Mouse (Mus musculus): Measurements from ENCODE around the gene Olfr1132.
"Not testable (repeated sequence)": the region's sequence is repeated elsewhere in the genome, so short reads cannot be mapped to it uniquely, and the experiment has no call there.

DNA sequence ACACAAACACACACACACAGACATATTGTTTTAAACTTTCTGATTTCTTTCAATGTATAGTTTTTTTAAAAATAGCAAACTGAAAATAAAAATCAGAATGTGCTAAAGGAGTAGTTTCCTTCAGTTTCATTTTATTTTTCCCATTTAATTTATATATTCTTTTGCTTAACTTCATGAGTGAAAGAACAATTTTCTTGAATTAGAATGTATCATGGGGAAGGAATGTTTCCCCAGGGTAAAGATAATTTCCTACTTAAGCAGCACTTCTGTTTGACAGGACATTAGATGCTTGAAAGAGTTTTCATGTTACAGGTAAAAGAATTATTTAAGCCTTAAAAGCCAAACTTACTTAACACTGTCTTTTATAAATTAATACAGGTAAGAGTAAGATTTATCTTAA, 31.4 kb downstream of the Olfr1132 start, which contains the start of gene Olfr1130:
- TF ChIP-seq EP300, CTCF (IDR thresholded peaks at IDR 0.05; ENCODE audit: low read depth): not testable (repeated sequence)

Data from liver, postnatal 0 days (tissue).